In genomic region chr1:151177937-151178271, GRCm38 (mm10) we compare ENCODE assay signal across 8 mouse cellular contexts. TPM values are rescaled to one million over a fixed set of nuclear protein-coding genes. Genes with fewer than 3 reads are reported as not detected.
DNase-seq lines count a peak whose midpoint lies in the region; ATAC-seq and TF ChIP-seq lines count a peak whose summit lies in the region.

No protein-coding gene starts in this region.

- no peak overlapping the region for H3K4me3 ChIP-seq in kidney, postnatal 0 days (replicated peaks; ENCODE audit: low read depth, low read length)
- peak overlapping the region; percentile 21 for H3K4me3 ChIP-seq in embryonic facial prominence, embryonic 12.5 days
- H3K4me3 ChIP-seq in hindbrain, embryonic 16.5 days (ENCODE audit: low read length), result peak overlapping the region; percentile 34
- peak overlapping the region; percentile 13 for H3K4me3 ChIP-seq in midbrain, embryonic 14.5 days (replicated peaks; ENCODE audit: low read depth, low read length)

- no peak for DNase-seq in kidney, postnatal 0 days (ENCODE audit: low spot score)
- no peak for DNase-seq in kidney, postnatal 14 days
- DNase-seq in midbrain, embryonic 14.5 days, result no peak
- no peak for DNase-seq in cerebellum, adult 11 months
- no peak for DNase-seq in ovary, postnatal 10 days (ENCODE audit: low spot score)

- no peak overlapping the region for H3K9ac ChIP-seq in kidney, postnatal 0 days (ENCODE audit: low read depth, low read length)
- H3K9ac ChIP-seq in embryonic facial prominence, embryonic 12.5 days, result no peak overlapping the region
- H3K9ac ChIP-seq in hindbrain, embryonic 16.5 days (ENCODE audit: low read depth, low read length), result peak overlapping the region; percentile 43; the same call in 1 of the 2 replicates
- no peak overlapping the region for H3K9ac ChIP-seq in midbrain, embryonic 14.5 days (replicated peaks; ENCODE audit: low read length)

- 14% methylated on average over 4 of the region's 4 CpGs for WGBS in kidney, postnatal 0 days
- WGBS in embryonic facial prominence, embryonic 12.5 days, result 12% methylated on average over 4 of the region's 4 CpGs
- WGBS in hindbrain, embryonic 16.5 days, result 5% methylated on average over 4 of the region's 4 CpGs
- WGBS in midbrain, embryonic 14.5 days, result 4% methylated on average over 4 of the region's 4 CpGs

- H3K27ac ChIP-seq in kidney, postnatal 0 days, result peak overlapping the region; percentile 31
- no peak overlapping the region for H3K27ac ChIP-seq in embryonic facial prominence, embryonic 12.5 days
- no peak overlapping the region for H3K27ac ChIP-seq in hindbrain, embryonic 16.5 days (ENCODE audit: low read depth, low read length)
- H3K27ac ChIP-seq in midbrain, embryonic 14.5 days (replicated peaks; ENCODE audit: low read depth, low read length), result no peak overlapping the region

- no peak for ATAC-seq in kidney, postnatal 0 days (replicated peaks; ENCODE audit: low FRiP score, low read depth)
- ATAC-seq in embryonic facial prominence, embryonic 12.5 days (ENCODE audit: insufficient number of reproducible peaks, insufficient read depth, low FRiP score, low TSS enrichment), result peak; percentile 35; the same call in 1 of the 2 replicates
- ATAC-seq in hindbrain, embryonic 16.5 days, result peak; percentile 52
- peak; percentile 35 for ATAC-seq in midbrain, embryonic 14.5 days (ENCODE audit: low FRiP score, low TSS enrichment)
- ATAC-seq in monocyte, adult 5-6 weeks (replicated peaks; ENCODE audit: insufficient number of reproducible peaks, low FRiP score, low TSS enrichment, poor library complexity, severe bottlenecking), result no peak

- no peaks in the 10 kb centered on the region for H3K4me1 ChIP-seq in kidney, postnatal 0 days (replicated peaks; ENCODE audit: insufficient read depth, low read length)
- H3K4me1 ChIP-seq in embryonic facial prominence, embryonic 12.5 days, result peaks cover 9% of the 10 kb centered on the region; the same call in 1 of the 2 replicates
- H3K4me1 ChIP-seq in hindbrain, embryonic 16.5 days (ENCODE audit: control insufficient read depth, insufficient read depth, low read depth, low read length), result no peaks in the 10 kb centered on the region
- peaks cover 10% of the 10 kb centered on the region; the same call in 1 of the 2 replicates for H3K4me1 ChIP-seq in midbrain, embryonic 14.5 days (ENCODE audit: control insufficient read depth, insufficient read depth, low read length)

- no peaks in the 10 kb centered on the region for H3K27me3 ChIP-seq in kidney, postnatal 0 days (ENCODE audit: insufficient read depth, low read length)
- no peaks in the 10 kb centered on the region for H3K27me3 ChIP-seq in embryonic facial prominence, embryonic 12.5 days
- no peaks in the 10 kb centered on the region; the same call in 1 of the 2 replicates for H3K27me3 ChIP-seq in hindbrain, embryonic 16.5 days (replicated peaks; ENCODE audit: control insufficient read depth, insufficient read depth, low read length)
- no peaks in the 10 kb centered on the region for H3K27me3 ChIP-seq in midbrain, embryonic 14.5 days (ENCODE audit: control insufficient read depth, insufficient read depth, low read length)

- no peaks in the 10 kb centered on the region for H3K36me3 ChIP-seq in kidney, postnatal 0 days (ENCODE audit: insufficient read depth, low read length)
- H3K36me3 ChIP-seq in embryonic facial prominence, embryonic 12.5 days, result no peaks in the 10 kb centered on the region
- no peaks in the 10 kb centered on the region for H3K36me3 ChIP-seq in hindbrain, embryonic 16.5 days (ENCODE audit: control insufficient read depth, insufficient read depth, low read length)
- no peaks in the 10 kb centered on the region for H3K36me3 ChIP-seq in midbrain, embryonic 14.5 days (ENCODE audit: control insufficient read depth, insufficient read depth, low read length)

- H3K9me3 ChIP-seq in kidney, postnatal 0 days (replicated peaks; ENCODE audit: low read length), result no peaks in the 10 kb centered on the region
- no peaks in the 10 kb centered on the region for H3K9me3 ChIP-seq in embryonic facial prominence, embryonic 12.5 days
- no peaks in the 10 kb centered on the region for H3K9me3 ChIP-seq in hindbrain, embryonic 16.5 days (ENCODE audit: control insufficient read depth, low read length)
- H3K9me3 ChIP-seq in midbrain, embryonic 14.5 days (ENCODE audit: control insufficient read depth, low read length), result no peaks in the 10 kb centered on the region

- H3K4me2 ChIP-seq in kidney, postnatal 0 days (ENCODE audit: low read length), result peak overlapping the region; percentile 25; the same call in 1 of the 2 replicates
- peak overlapping the region; percentile 42 for H3K4me2 ChIP-seq in embryonic facial prominence, embryonic 12.5 days (replicated peaks)
- peak overlapping the region; percentile 58 for H3K4me2 ChIP-seq in hindbrain, embryonic 16.5 days (ENCODE audit: low read length)
- peak overlapping the region; percentile 44 for H3K4me2 ChIP-seq in midbrain, embryonic 14.5 days (ENCODE audit: low read length)

- TF ChIP-seq CTCF in kidney, postnatal 0 days (IDR thresholded peaks at IDR 0.05; ENCODE audit: low read depth), result no peak

RNA-seq across cellular contexts. Expression of gene Gm47985, which starts 4.4 kb away (rescaled TPM):
- 0.46 and 0.56 TPM in 2 replicates for polyA plus RNA-seq in kidney, postnatal 0 days (2015; fragmentation: Nextera tagmentation; extraction: Ambion mirVana)
- 0.92 and 1.2 TPM in 2 replicates for polyA plus RNA-seq in embryonic facial prominence, embryonic 12.5 days (2016; fragmentation: Nextera tagmentation; extraction: Ambion mirVana)
- polyA plus RNA-seq in hindbrain, embryonic 16.5 days (2015; fragmentation: Nextera tagmentation; extraction: Ambion mirVana), result not detected in 2 replicates
- 0.16 TPM in 1 of 2 replicates, not detected in the other for polyA plus RNA-seq in midbrain, embryonic 14.5 days (2014; fragmentation: Nextera tagmentation; extraction: Ambion mirVana)
- not detected in 3 replicates for total RNA-seq in monocyte, adult 5-6 weeks (2017)

RNA-seq across cellular contexts. Expression of gene Gm8947, which starts 14.3 kb away (rescaled TPM):
- polyA plus RNA-seq in kidney, postnatal 0 days (2015; fragmentation: Nextera tagmentation; extraction: Ambion mirVana), result 0.61 and 0.80 TPM in 2 replicates
- polyA plus RNA-seq in embryonic facial prominence, embryonic 12.5 days (2016; fragmentation: Nextera tagmentation; extraction: Ambion mirVana), result 0.25 and 0.37 TPM in 2 replicates
- not detected in 2 replicates for polyA plus RNA-seq in hindbrain, embryonic 16.5 days (2015; fragmentation: Nextera tagmentation; extraction: Ambion mirVana)
- not detected in 2 replicates for polyA plus RNA-seq in midbrain, embryonic 14.5 days (2014; fragmentation: Nextera tagmentation; extraction: Ambion mirVana)
- total RNA-seq in monocyte, adult 5-6 weeks (2017), result 0.85 TPM in 1 of 3 replicates, not detected in the others

RNA-seq across cellular contexts. Expression of gene Gm47995, which starts 20.3 kb away (rescaled TPM):
- polyA plus RNA-seq in kidney, postnatal 0 days (2015; fragmentation: Nextera tagmentation; extraction: Ambion mirVana), result 0.29 and 0.32 TPM in 2 replicates
- not detected in 2 replicates for polyA plus RNA-seq in embryonic facial prominence, embryonic 12.5 days (2016; fragmentation: Nextera tagmentation; extraction: Ambion mirVana)
- polyA plus RNA-seq in hindbrain, embryonic 16.5 days (2015; fragmentation: Nextera tagmentation; extraction: Ambion mirVana), result not detected in 2 replicates
- polyA plus RNA-seq in midbrain, embryonic 14.5 days (2014; fragmentation: Nextera tagmentation; extraction: Ambion mirVana), result not detected in 2 replicates
- 0.68 TPM in 1 of 3 replicates, not detected in the others for total RNA-seq in monocyte, adult 5-6 weeks (2017)

RNA-seq across cellular contexts. Expression of gene 3110040M04Rik, which starts 26.0 kb away (rescaled TPM):
- 0.92 and 1.1 TPM in 2 replicates for polyA plus RNA-seq in kidney, postnatal 0 days (2015; fragmentation: Nextera tagmentation; extraction: Ambion mirVana)
- polyA plus RNA-seq in embryonic facial prominence, embryonic 12.5 days (2016; fragmentation: Nextera tagmentation; extraction: Ambion mirVana), result not detected in 2 replicates
- not detected in 2 replicates for polyA plus RNA-seq in hindbrain, embryonic 16.5 days (2015; fragmentation: Nextera tagmentation; extraction: Ambion mirVana)
- polyA plus RNA-seq in midbrain, embryonic 14.5 days (2014; fragmentation: Nextera tagmentation; extraction: Ambion mirVana), result not detected in 2 replicates
- not detected in 3 replicates for total RNA-seq in monocyte, adult 5-6 weeks (2017)

RNA-seq across cellular contexts. Expression of gene Gm47996, which starts 32.0 kb away (rescaled TPM):
- polyA plus RNA-seq in kidney, postnatal 0 days (2015; fragmentation: Nextera tagmentation; extraction: Ambion mirVana), result 0.28 and 0.41 TPM in 2 replicates
- polyA plus RNA-seq in embryonic facial prominence, embryonic 12.5 days (2016; fragmentation: Nextera tagmentation; extraction: Ambion mirVana), result not detected in 2 replicates
- polyA plus RNA-seq in hindbrain, embryonic 16.5 days (2015; fragmentation: Nextera tagmentation; extraction: Ambion mirVana), result not detected in 2 replicates
- not detected in 2 replicates for polyA plus RNA-seq in midbrain, embryonic 14.5 days (2014; fragmentation: Nextera tagmentation; extraction: Ambion mirVana)
- total RNA-seq in monocyte, adult 5-6 weeks (2017), result not detected in 3 replicates

Comparison
In these comparisons a context has a peak if more than half of its experiments do, and no peak if none do; other contexts are left out.
1. ATAC-seq: peak in embryonic facial prominence, embryonic 12.5 days (single experiment), hindbrain, embryonic 16.5 days (single experiment) and midbrain, embryonic 14.5 days (single experiment); none in kidney, postnatal 0 days (single experiment) and monocyte, adult 5-6 weeks (single experiment).
2. Peak in every context shown above with its lines, with median percentiles within 50 percentile points of each other: H3K4me2 ChIP-seq.